Mouse (Mus musculus): ENCODE data around the gene Gm42906. TPM values are rescaled to one million over a fixed set of nuclear protein-coding genes. Genes with fewer than 3 reads are reported as not detected.

Gm42906 gene
- polyA plus RNA-seq, 1 experiment from 2014 or later = not detected

GRCm38 (mm10) chr5:151074282-151074681 lies 353.7 kb downstream of the Gm42906 start:
- H3K4me1 ChIP-seq (ENCODE audit: insufficient read depth) = no peaks in the 10 kb centered on the region
- no peak overlapping the region for H3K4me2 ChIP-seq
- no peak overlapping the region for H3K4me3 ChIP-seq (ENCODE audit: low read depth, low read length)
- 77% methylated on average over 4 of the region's 4 CpGs for WGBS
- no peak overlapping the region for H3K9ac ChIP-seq
- no peaks in the 10 kb centered on the region for H3K36me3 ChIP-seq (ENCODE audit: insufficient read depth)
- no peak for DNase-seq
- no peak for TF ChIP-seq CTCF (IDR thresholded peaks at IDR 0.05; ENCODE audit: low read depth)
- no peak overlapping the region for H3K27ac ChIP-seq (ENCODE audit: low read depth)
- no peaks in the 10 kb centered on the region for H3K27me3 ChIP-seq (ENCODE audit: insufficient read depth, low read length)
- H3K9me3 ChIP-seq (ENCODE audit: low read depth, low read length) = no peaks in the 10 kb centered on the region
- ATAC-seq (ENCODE audit: insufficient read depth) = no peak

DNA sequence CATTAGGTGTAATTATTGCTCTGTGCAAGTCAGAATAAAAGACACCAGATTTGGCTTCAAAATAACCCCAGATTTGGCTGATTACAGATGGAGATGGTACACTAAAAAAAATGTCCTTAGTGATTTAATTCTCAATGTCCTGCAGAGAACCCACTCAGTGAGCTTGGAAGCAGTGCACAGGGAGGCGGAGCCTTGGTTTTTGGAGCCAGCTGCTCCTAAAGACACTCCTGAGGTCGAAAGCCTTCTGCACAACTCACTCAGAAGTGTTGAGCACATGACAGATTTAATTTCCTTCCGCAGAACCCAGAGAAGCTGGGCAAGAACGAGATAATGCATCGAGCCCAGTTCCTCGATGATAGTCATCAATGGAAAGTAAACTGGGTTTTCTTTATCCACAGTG lies 356.5 kb downstream of the Gm42906 start:
- no peaks in the 10 kb centered on the region for H3K9me3 ChIP-seq (ENCODE audit: low read depth, low read length)
- no peaks in the 10 kb centered on the region for H3K27me3 ChIP-seq (ENCODE audit: insufficient read depth, low read length)
- H3K27ac ChIP-seq (ENCODE audit: low read depth) = no peak overlapping the region
- DNase-seq = no peak
- no peak overlapping the region for H3K4me2 ChIP-seq
- no peak overlapping the region for H3K4me3 ChIP-seq (ENCODE audit: low read depth, low read length)
- TF ChIP-seq CTCF (IDR thresholded peaks at IDR 0.05; ENCODE audit: low read depth) = no peak
- H3K4me1 ChIP-seq (ENCODE audit: insufficient read depth) = no peaks in the 10 kb centered on the region
- H3K36me3 ChIP-seq (ENCODE audit: insufficient read depth) = no peaks in the 10 kb centered on the region
- no peak overlapping the region for H3K9ac ChIP-seq
- ATAC-seq (ENCODE audit: insufficient read depth) = no peak
- 31% methylated on average over 6 of the region's 6 CpGs for WGBS

- no peak for ATAC-seq (ENCODE audit: insufficient read depth)
- Histone ChIP-seq H3K4me1 (ENCODE audit: insufficient read depth) (no peaks in the 10 kb centered on the region), H3K4me2 (no peak overlapping the region), H3K9ac (no peak overlapping the region), H3K27ac (ENCODE audit: low read depth) (no peak overlapping the region), H3K9me3 (ENCODE audit: low read depth, low read length) (no peaks in the 10 kb centered on the region), H3K36me3 (ENCODE audit: insufficient read depth) (no peaks in the 10 kb centered on the region), H3K27me3 (ENCODE audit: insufficient read depth, low read length) (no peaks in the 10 kb centered on the region), H3K4me3 (ENCODE audit: low read depth, low read length) (no peak overlapping the region)
- TF ChIP-seq CTCF (IDR thresholded peaks at IDR 0.05; ENCODE audit: low read depth) = no peak
- DNase-seq = no peak
- 57% methylated on average over 6 of the region's 6 CpGs for WGBS
Measured at GRCm38 (mm10) chr5:151070896-151071295, 357.1 kb downstream of the Gm42906 start.

- Histone ChIP-seq H3K4me1 (ENCODE audit: insufficient read depth) (no peaks in the 10 kb centered on the region), H3K9ac (no peak overlapping the region), H3K4me3 (ENCODE audit: low read depth, low read length) (no peak overlapping the region), H3K36me3 (ENCODE audit: insufficient read depth) (no peaks in the 10 kb centered on the region), H3K4me2 (no peak overlapping the region), H3K27me3 (ENCODE audit: insufficient read depth, low read length) (no peaks in the 10 kb centered on the region), H3K9me3 (ENCODE audit: low read depth, low read length) (no peaks in the 10 kb centered on the region), H3K27ac (ENCODE audit: low read depth) (no peak overlapping the region)
- ATAC-seq (ENCODE audit: insufficient read depth) (no peak), DNase-seq (no peak)
- no peak for TF ChIP-seq CTCF (IDR thresholded peaks at IDR 0.05; ENCODE audit: low read depth)
- 73% methylated on average over 2 of the region's 2 CpGs for WGBS
Measured at GRCm38 (mm10) chr5:151069569-151069968, 358.4 kb downstream of the Gm42906 start.

DNA sequence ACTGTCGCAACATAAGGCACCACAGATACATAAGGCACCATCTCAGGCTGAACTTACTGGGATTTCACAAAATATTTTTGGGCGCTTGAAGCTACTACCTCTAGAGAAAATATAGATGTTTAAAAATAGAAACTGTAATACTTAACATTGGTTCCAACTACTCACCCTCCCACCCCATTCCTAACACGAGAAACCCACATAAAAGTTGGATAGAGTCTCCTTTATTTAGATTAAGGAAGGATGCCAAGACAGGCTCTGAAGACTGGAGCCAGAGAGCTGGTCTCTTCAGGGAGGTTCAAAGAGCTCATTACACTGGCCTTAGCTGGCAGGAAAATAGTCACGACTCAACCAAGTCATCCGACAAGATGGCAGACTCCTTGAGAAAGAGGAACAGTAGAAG lies 361.9 kb downstream of the Gm42906 start:
- peak; percentile 58 for DNase-seq
- no peak overlapping the region for H3K4me3 ChIP-seq (ENCODE audit: low read depth, low read length)
- 57% methylated on average over 5 of the region's 5 CpGs for WGBS
- no peak for ATAC-seq (ENCODE audit: insufficient read depth)
- H3K4me1 ChIP-seq (ENCODE audit: insufficient read depth) = no peaks in the 10 kb centered on the region
- no peak for TF ChIP-seq CTCF (IDR thresholded peaks at IDR 0.05; ENCODE audit: low read depth)
- no peak overlapping the region for H3K9ac ChIP-seq
- peaks cover 23% of the 10 kb centered on the region for H3K36me3 ChIP-seq (ENCODE audit: insufficient read depth)
- H3K27ac ChIP-seq (ENCODE audit: low read depth) = no peak overlapping the region
- no peaks in the 10 kb centered on the region for H3K27me3 ChIP-seq (ENCODE audit: insufficient read depth, low read length)
- peaks cover 6% of the 10 kb centered on the region for H3K9me3 ChIP-seq (ENCODE audit: low read depth, low read length)
- H3K4me2 ChIP-seq = no peak overlapping the region

- Histone ChIP-seq H3K4me3 (ENCODE audit: low read depth, low read length) (no peak overlapping the region), H3K9me3 (ENCODE audit: low read depth, low read length) (peaks cover 6% of the 10 kb centered on the region), H3K9ac (no peak overlapping the region), H3K4me2 (no peak overlapping the region), H3K27ac (ENCODE audit: low read depth) (peak overlapping the region; percentile 16; the same call in 1 of the 2 replicates), H3K4me1 (ENCODE audit: insufficient read depth) (no peaks in the 10 kb centered on the region; the same call in 1 of the 2 replicates), H3K27me3 (ENCODE audit: insufficient read depth, low read length) (no peaks in the 10 kb centered on the region), H3K36me3 (ENCODE audit: insufficient read depth) (peaks cover 23% of the 10 kb centered on the region)
- no peak for TF ChIP-seq CTCF (IDR thresholded peaks at IDR 0.05; ENCODE audit: low read depth)
- ATAC-seq (ENCODE audit: insufficient read depth) = no peak
- no peak for DNase-seq
- 66% methylated on average over 1 of the region's 1 CpGs for WGBS
Measured at GRCm38 (mm10) chr5:151065228-151065627, 362.7 kb downstream of the Gm42906 start.

GRCm38 (mm10) chr5:151061942-151062341 lies 366.0 kb downstream of the Gm42906 start:
- WGBS = 98% methylated on average over 2 of the region's 2 CpGs
- Histone ChIP-seq H3K4me2 (no peak overlapping the region), H3K9ac (no peak overlapping the region), H3K27ac (ENCODE audit: low read depth) (no peak overlapping the region), H3K27me3 (ENCODE audit: insufficient read depth, low read length) (no peaks in the 10 kb centered on the region), H3K4me3 (ENCODE audit: low read depth, low read length) (no peak overlapping the region), H3K4me1 (ENCODE audit: insufficient read depth) (peaks cover 10% of the 10 kb centered on the region), H3K9me3 (ENCODE audit: low read depth, low read length) (peaks cover 6% of the 10 kb centered on the region), H3K36me3 (ENCODE audit: insufficient read depth) (peaks cover 34% of the 10 kb centered on the region)
- no peak for DNase-seq
- ATAC-seq (ENCODE audit: insufficient read depth) = no peak
- no peak for TF ChIP-seq CTCF (IDR thresholded peaks at IDR 0.05; ENCODE audit: low read depth)

DNA sequence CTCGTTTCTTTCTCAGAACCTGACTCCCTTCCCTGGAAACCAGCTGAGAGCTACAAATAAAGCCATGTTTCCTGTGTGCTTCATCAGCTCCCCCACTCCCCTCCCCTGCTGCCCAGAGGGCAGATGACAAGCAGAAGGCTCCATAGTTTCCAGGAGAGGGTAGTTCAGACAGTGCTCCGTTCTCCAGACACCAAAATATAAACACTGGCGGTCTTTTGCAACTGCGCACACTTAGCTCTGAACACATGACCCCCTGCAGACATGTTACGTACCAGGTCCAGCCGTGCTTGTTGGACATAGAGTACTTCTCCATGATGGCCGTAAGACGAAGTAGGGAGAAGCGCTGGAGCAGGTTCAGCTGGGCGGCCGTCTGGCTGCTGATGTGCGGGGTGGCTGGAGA lies 367.5 kb downstream of the Gm42906 start:
- no peak overlapping the region for H3K9ac ChIP-seq
- ATAC-seq (ENCODE audit: insufficient read depth) (peak; percentile 48; the same call in 1 of the 2 replicates), DNase-seq (peak; percentile 62)
- no peak overlapping the region for H3K4me2 ChIP-seq
- no peak for TF ChIP-seq CTCF (IDR thresholded peaks at IDR 0.05; ENCODE audit: low read depth)
- H3K4me3 ChIP-seq (ENCODE audit: low read depth, low read length) = no peak overlapping the region
- H3K27ac ChIP-seq (ENCODE audit: low read depth) = peak overlapping the region; percentile 9; the same call in 1 of the 2 replicates
- peaks cover 17% of the 10 kb centered on the region for H3K4me1 ChIP-seq (ENCODE audit: insufficient read depth)
- H3K27me3 ChIP-seq (ENCODE audit: insufficient read depth, low read length) = no peaks in the 10 kb centered on the region
- H3K9me3 ChIP-seq (ENCODE audit: low read depth, low read length) = peaks cover 6% of the 10 kb centered on the region
- peaks cover 34% of the 10 kb centered on the region for H3K36me3 ChIP-seq (ENCODE audit: insufficient read depth)
- WGBS = 46% methylated on average over 12 of the region's 12 CpGs

Data from lung, embryonic 14.5 days (tissue).